ENCODE assay signal across 10 mouse cellular contexts in the genomic region with DNA sequence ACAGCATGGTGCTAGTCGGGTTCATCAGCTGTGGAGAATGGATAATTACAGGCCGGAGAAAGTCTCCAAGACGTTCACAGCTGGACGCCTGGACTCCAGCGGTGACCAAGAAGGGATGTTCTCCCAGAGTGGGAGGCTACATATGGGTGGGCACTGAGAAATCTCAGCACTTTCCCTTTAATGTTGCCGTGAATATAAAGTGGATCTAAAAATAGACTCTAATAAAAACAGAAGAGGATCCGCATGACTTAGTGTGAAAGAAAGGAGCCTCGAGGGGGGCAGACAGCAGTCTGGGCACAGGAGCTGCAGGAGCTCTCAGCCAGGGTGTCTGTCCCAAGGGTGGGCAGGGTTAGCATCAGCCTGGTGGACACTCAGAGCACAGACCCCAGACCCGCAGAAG. TPM values are rescaled to one million over a fixed set of nuclear protein-coding genes. Genes with fewer than 3 reads are reported as not detected.
DNase-seq lines count a peak whose midpoint lies in the region; ATAC-seq and TF ChIP-seq lines count a peak whose summit lies in the region.
"Had no signal": no experiment of that assay in that cellular context is flagged by ENCODE, and none has a peak within 500 bp of the region (broad histone marks: within the 10 kb centered on the region; RNA-seq: fewer than 3 reads in every experiment).

No protein-coding gene starts in this region.

- no peaks in the 10 kb centered on the region for H3K27me3 ChIP-seq in kidney, embryonic 14.5 days (ENCODE audit: control insufficient read depth, insufficient read depth, low read length)
- no peaks in the 10 kb centered on the region for H3K27me3 ChIP-seq in forebrain, embryonic 13.5 days
- H3K27me3 ChIP-seq in hindbrain, embryonic 12.5 days: no peaks in the 10 kb centered on the region
- no peaks in the 10 kb centered on the region for H3K27me3 ChIP-seq in midbrain, postnatal 0 days (ENCODE audit: insufficient read depth, low read length)

- peaks cover 25% of the 10 kb centered on the region for H3K4me1 ChIP-seq in kidney, embryonic 14.5 days (ENCODE audit: control insufficient read depth, insufficient read depth, low read length)
- peaks cover 51% of the 10 kb centered on the region for H3K4me1 ChIP-seq in forebrain, embryonic 13.5 days
- H3K4me1 ChIP-seq in hindbrain, embryonic 12.5 days: peaks cover 31% of the 10 kb centered on the region
- peaks cover 5% of the 10 kb centered on the region; the same call in 1 of the 2 replicates for H3K4me1 ChIP-seq in midbrain, postnatal 0 days (ENCODE audit: insufficient read depth, low read length)

- 24% methylated on average over 9 of the region's 9 CpGs for WGBS in kidney, embryonic 14.5 days
- WGBS in forebrain, embryonic 13.5 days: 46% methylated on average over 9 of the region's 9 CpGs
- 40% methylated on average over 9 of the region's 9 CpGs for WGBS in hindbrain, embryonic 12.5 days
- 29% methylated on average over 9 of the region's 9 CpGs for WGBS in midbrain, postnatal 0 days

- H3K4me3 ChIP-seq in kidney, embryonic 14.5 days (ENCODE audit: low read length): no peak overlapping the region
- no peak overlapping the region for H3K4me3 ChIP-seq in forebrain, embryonic 13.5 days
- H3K4me3 ChIP-seq in hindbrain, embryonic 12.5 days: no peak overlapping the region
- H3K4me3 ChIP-seq in midbrain, postnatal 0 days (ENCODE audit: low read depth, low read length): no peak overlapping the region

- H3K36me3 ChIP-seq in kidney, embryonic 14.5 days (ENCODE audit: control insufficient read depth, insufficient read depth, low read length): no peaks in the 10 kb centered on the region
- 0 out of 2 replicates have a peak, but pooled peaks cover 2% of the 10 kb centered on the region for H3K36me3 ChIP-seq in forebrain, embryonic 13.5 days (ENCODE audit: poor library complexity, severe bottlenecking)
- H3K36me3 ChIP-seq in hindbrain, embryonic 12.5 days: no peaks in the 10 kb centered on the region
- no peaks in the 10 kb centered on the region for H3K36me3 ChIP-seq in midbrain, postnatal 0 days (ENCODE audit: insufficient read depth, low read length)

- ATAC-seq in kidney, embryonic 14.5 days (ENCODE audit: low FRiP score, low TSS enrichment): peak; percentile 48; the same call in 1 of the 2 replicates
- ATAC-seq in forebrain, embryonic 13.5 days: peak; percentile 61
- no peak for ATAC-seq in hindbrain, embryonic 12.5 days (ENCODE audit: low FRiP score)
- ATAC-seq in midbrain, postnatal 0 days (ENCODE audit: low FRiP score): peak; percentile 19; the same call in 1 of the 2 replicates

- H3K9me3 ChIP-seq in kidney, embryonic 14.5 days (ENCODE audit: control insufficient read depth, low read length): no peaks in the 10 kb centered on the region
- H3K9me3 ChIP-seq in forebrain, embryonic 13.5 days (replicated peaks): no peaks in the 10 kb centered on the region
- H3K9me3 ChIP-seq in hindbrain, embryonic 12.5 days (replicated peaks): no peaks in the 10 kb centered on the region
- no peaks in the 10 kb centered on the region for H3K9me3 ChIP-seq in midbrain, postnatal 0 days (ENCODE audit: low read length)

- H3K4me2 ChIP-seq in kidney, embryonic 14.5 days (replicated peaks; ENCODE audit: low read depth, low read length): no peak overlapping the region
- no peak overlapping the region for H3K4me2 ChIP-seq in forebrain, embryonic 13.5 days
- H3K4me2 ChIP-seq in hindbrain, embryonic 12.5 days (replicated peaks): no peak overlapping the region
- no peak overlapping the region for H3K4me2 ChIP-seq in midbrain, postnatal 0 days (ENCODE audit: low read depth, low read length, poor library complexity, severe bottlenecking)

- 0 out of 2 replicates have a peak overlapping the region, but pooled peaks have one; percentile 7 for H3K9ac ChIP-seq in kidney, embryonic 14.5 days (ENCODE audit: low read depth, low read length)
- H3K9ac ChIP-seq in forebrain, embryonic 13.5 days: no peak overlapping the region
- H3K9ac ChIP-seq in hindbrain, embryonic 12.5 days: no peak overlapping the region
- H3K9ac ChIP-seq in midbrain, postnatal 0 days (replicated peaks; ENCODE audit: low read length, poor library complexity, severe bottlenecking): no peak overlapping the region

- no peak overlapping the region for H3K27ac ChIP-seq in kidney, embryonic 14.5 days (ENCODE audit: low read depth, low read length)
- H3K27ac ChIP-seq in forebrain, embryonic 13.5 days: peak overlapping the region; percentile 72
- H3K27ac ChIP-seq in hindbrain, embryonic 12.5 days: peak overlapping the region; percentile 25; the same call in 1 of the 2 replicates
- no peak overlapping the region; the same call in 1 of the 2 replicates for H3K27ac ChIP-seq in midbrain, postnatal 0 days (ENCODE audit: low read depth, low read length)

- DNase-seq in kidney, postnatal 36 days: no peak
- DNase-seq in midbrain, postnatal 0 days (ENCODE audit: low spot score): peak; percentile 10
- no peak for DNase-seq in MN1 (ENCODE audit: low spot score)
- no peak for DNase-seq in urinary bladder, adult 18-20 months (ENCODE audit: low spot score in 2 of 2)
- DNase-seq: adrenal gland, postnatal 14 days; layer of hippocampus, adult 9-11 months; left cerebral cortex, postnatal 4 days had no signal

- TF ChIP-seq CTCF in midbrain, postnatal 0 days (IDR thresholded peaks at IDR 0.05): no peak

RNA-seq across cellular contexts. Expression of a gene that starts 59.1 kb away (rescaled TPM):
- polyA plus RNA-seq in kidney, embryonic 14.5 days (2014; fragmentation: Nextera tagmentation; extraction: Ambion mirVana): 479 and 740 TPM in 2 replicates
- polyA plus RNA-seq in forebrain, embryonic 13.5 days (2015; fragmentation: Nextera tagmentation; extraction: Ambion mirVana): 645 and 673 TPM in 2 replicates
- polyA plus RNA-seq in hindbrain, embryonic 12.5 days (2016; fragmentation: Nextera tagmentation; extraction: Ambion mirVana): 672 and 677 TPM in 2 replicates
- total RNA-seq in midbrain, postnatal 0 days (2014; rRNA removed): 917 and 1,042 TPM in 2 replicates
- 320 and 347 TPM in 2 replicates for polyA plus RNA-seq in midbrain, postnatal 0 days (2015; fragmentation: Nextera tagmentation; extraction: Ambion mirVana)

Comparison
In these comparisons a context has a peak if more than half of its experiments do, and no peak if none do; other contexts are left out.
1. H3K27ac ChIP-seq: peak in forebrain, embryonic 13.5 days (single experiment) and hindbrain, embryonic 12.5 days (single experiment); none in kidney, embryonic 14.5 days (single experiment) and midbrain, postnatal 0 days (single experiment).